Mouse (Mus musculus) embryonic facial prominence, embryonic 12.5 days (tissue): Measurements from ENCODE around the gene Agxt2. TPM values are rescaled to one million over a fixed set of nuclear protein-coding genes. Genes with fewer than 3 reads are reported as not detected.

Source experiments
- ATAC-seq: fragments of 200-750 bp; cut with Nextera tagmentation; 2 replicates; pipeline ENCODE4 v1.8.0; 2017; ENCODE audit not compliant: insufficient number of reproducible peaks, insufficient read depth, low FRiP score, low TSS enrichment
- H3K27ac ChIP-seq: fragments of 300-500 bp; sonication (generic); 2 replicates; pipeline ENCODE4 v1.5.1; 2016; ENCODE audit warnings: mild to moderate bottlenecking
- H3K27me3 ChIP-seq: fragments of 300-500 bp; sonication (generic); 2 replicates; pipeline ENCODE4 v1.6.1; 2016; ENCODE audit warnings: mild to moderate bottlenecking, moderate library complexity
- H3K36me3 ChIP-seq: fragments of 300-500 bp; sonication (generic); 2 replicates; pipeline ENCODE4 v1.6.1; 2016; ENCODE audit warnings: mild to moderate bottlenecking
- H3K4me1 ChIP-seq: fragments of 300-500 bp; sonication (generic); 2 replicates; pipeline ENCODE4 v1.6.1; 2016
- H3K4me2 ChIP-seq: fragments of 300-500 bp; sonication (generic); replicated peaks from 2 replicates; pipeline ENCODE4 v1.6.1; 2016; ENCODE audit warnings: mild to moderate bottlenecking, moderate library complexity
- H3K4me3 ChIP-seq: fragments of 300-500 bp; sonication (generic); 2 replicates; pipeline ENCODE4 v1.5.1; 2016; ENCODE audit warnings: mild to moderate bottlenecking
- H3K9ac ChIP-seq: fragments of 300-500 bp; sonication (generic); 2 replicates; pipeline ENCODE4 v1.6.1; 2016; ENCODE audit warnings: mild to moderate bottlenecking, moderate library complexity
- H3K9me3 ChIP-seq: fragments of 300-500 bp; sonication (generic); 2 replicates; pipeline ENCODE4 v1.6.1; 2016; ENCODE audit warnings: mild to moderate bottlenecking, moderate library complexity
- WGBS: fragments of 180-500 bp; shearing (Covaris S2); methylation state at CpG from one replicate; pipeline ENCODE4 v1.1.7; 2016; 5-methylcytosine and 5-hydroxymethylcytosine counted together
- polyA plus RNA-seq: library from polyadenylated mRNA; unstranded; fragments of >200 nt; fragmentation: Nextera tagmentation; extraction: Ambion mirVana; gene quantifications from 2 replicates; pipeline ENCODE4 v1.2.1, GENCODE M21; 2016

Gene Agxt2
- polyA plus RNA-seq, 1 experiment from 2014 or later: not detected

DNA sequence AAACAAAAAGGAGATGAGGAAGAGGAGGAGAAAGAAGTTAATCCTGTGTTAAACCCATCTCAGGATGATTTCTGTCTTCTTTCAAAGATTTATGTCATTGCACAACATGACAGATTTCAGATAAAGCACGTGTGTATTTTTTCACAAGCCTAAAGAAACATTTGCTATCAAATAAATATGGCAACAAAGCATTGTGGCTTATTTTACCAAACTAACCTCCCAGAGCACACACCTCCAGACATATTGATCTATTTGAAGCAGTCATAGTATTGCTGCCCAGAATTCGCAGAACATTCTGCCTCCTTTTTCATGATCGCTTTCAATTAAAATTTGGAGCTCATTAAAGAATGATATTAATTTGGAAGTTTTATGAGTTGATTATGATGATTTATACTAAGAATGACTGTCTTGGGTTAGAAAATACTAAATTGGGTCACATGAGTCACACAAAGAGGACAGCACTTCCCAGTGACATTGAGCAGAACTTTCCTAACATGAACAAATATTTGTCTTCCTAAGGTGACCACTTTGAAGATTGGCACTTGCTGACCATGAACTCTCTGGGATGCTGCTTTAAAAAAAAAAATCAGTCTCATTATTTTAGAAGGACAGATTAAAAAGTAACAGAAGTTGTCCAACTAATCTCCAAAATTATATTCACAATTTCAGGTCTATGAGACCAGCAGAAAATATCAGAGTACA is 21.6 kb downstream of the Agxt2 start:
- H3K4me2 ChIP-seq: no peak overlapping the region
- H3K27me3 ChIP-seq: no peaks in the 10 kb centered on the region
- H3K9ac ChIP-seq: no peak overlapping the region
- H3K4me1 ChIP-seq: no peaks in the 10 kb centered on the region
- no peaks in the 10 kb centered on the region for H3K36me3 ChIP-seq
- no peak overlapping the region for H3K4me3 ChIP-seq
- H3K9me3 ChIP-seq: no peaks in the 10 kb centered on the region
- 90% methylated on average over 3 of the region's 3 CpGs for WGBS
- no peak for ATAC-seq
- H3K27ac ChIP-seq: no peak overlapping the region

GRCm38 (mm10) chr15:10387263-10387662 is 28.9 kb downstream of the Agxt2 start:
- WGBS: 71% methylated on average over 2 of the region's 2 CpGs
- ATAC-seq: no peak
- Histone ChIP-seq H3K27me3 (no peaks in the 10 kb centered on the region), H3K9ac (no peak overlapping the region), H3K27ac (no peak overlapping the region), H3K4me3 (no peak overlapping the region), H3K36me3 (no peaks in the 10 kb centered on the region), H3K9me3 (no peaks in the 10 kb centered on the region), H3K4me2 (no peak overlapping the region), H3K4me1 (no peaks in the 10 kb centered on the region)

- 58% methylated on average over 2 of the region's 2 CpGs for WGBS
These were observed 41.5 kb downstream of the Agxt2 start for GRCm38 (mm10) chr15:10399795-10400194.

DNA sequence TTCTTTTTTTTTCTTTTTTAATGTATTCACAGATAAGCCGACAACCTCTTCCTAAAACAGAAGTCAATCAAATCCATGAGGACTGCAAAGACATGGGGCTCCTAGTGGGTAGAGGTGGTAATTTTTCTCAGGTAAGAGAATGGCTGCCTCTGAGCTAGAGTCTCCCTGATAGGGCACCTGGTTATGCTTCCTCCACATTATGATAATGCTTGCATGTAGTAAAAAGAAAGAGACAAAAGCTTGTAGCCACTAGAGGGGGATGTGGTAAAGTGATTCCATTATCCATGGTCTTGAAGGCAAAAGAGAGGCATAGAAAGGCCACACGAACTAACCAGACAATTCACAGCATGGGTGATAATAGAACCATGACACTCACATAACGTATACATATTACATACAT is 42.1 kb downstream of the Agxt2 start:
- H3K4me2 ChIP-seq: no peak overlapping the region
- no peaks in the 10 kb centered on the region for H3K27me3 ChIP-seq
- no peak overlapping the region for H3K9ac ChIP-seq
- no peak overlapping the region for H3K4me3 ChIP-seq
- H3K4me1 ChIP-seq: no peaks in the 10 kb centered on the region; the same call in 1 of the 2 replicates
- no peaks in the 10 kb centered on the region for H3K36me3 ChIP-seq
- no peak for ATAC-seq
- WGBS: 56% methylated on average over 3 of the region's 3 CpGs
- H3K27ac ChIP-seq: no peak overlapping the region
- no peaks in the 10 kb centered on the region for H3K9me3 ChIP-seq

More at GRCm38 (mm10) chr15:10399795-10400194, 41.5 kb downstream of the Agxt2 start:
- Histone ChIP-seq H3K4me1 (no peaks in the 10 kb centered on the region; the same call in 1 of the 2 replicates), H3K27ac (no peak overlapping the region), H3K36me3 (no peaks in the 10 kb centered on the region), H3K9me3 (no peaks in the 10 kb centered on the region), H3K9ac (no peak overlapping the region), H3K4me3 (no peak overlapping the region), H3K4me2 (no peak overlapping the region), H3K27me3 (no peaks in the 10 kb centered on the region)
- no peak for ATAC-seq

GRCm38 (mm10) chr15:10409842-10410241 is 51.5 kb downstream of the Agxt2 start:
- H3K4me3 ChIP-seq: no peak overlapping the region
- H3K36me3 ChIP-seq: no peaks in the 10 kb centered on the region
- H3K27me3 ChIP-seq: no peaks in the 10 kb centered on the region
- 82% methylated on average over 3 of the region's 3 CpGs for WGBS
- no peak overlapping the region for H3K27ac ChIP-seq
- ATAC-seq: no peak
- no peak overlapping the region for H3K9ac ChIP-seq
- no peaks in the 10 kb centered on the region for H3K4me1 ChIP-seq
- H3K9me3 ChIP-seq: no peaks in the 10 kb centered on the region
- H3K4me2 ChIP-seq: no peak overlapping the region

DNA sequence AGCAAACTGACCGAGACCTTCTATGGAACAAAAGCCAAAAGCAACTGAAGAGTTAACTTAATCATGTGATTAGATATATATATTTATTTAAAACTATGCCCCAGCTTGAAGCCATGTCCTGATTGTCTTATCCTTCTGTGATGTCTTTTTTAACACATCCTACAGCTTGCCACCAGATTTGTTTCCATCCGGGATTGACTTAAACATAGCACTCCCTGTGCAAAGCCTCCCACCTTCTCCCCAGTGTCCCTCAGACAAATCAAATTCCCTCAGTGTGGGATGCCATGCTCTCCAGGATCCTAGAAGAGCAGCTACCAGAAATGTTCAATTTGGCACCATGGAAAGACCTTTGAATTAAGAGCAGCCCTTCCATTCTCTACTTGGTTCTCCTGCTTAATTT is 52.5 kb downstream of the Agxt2 start:
- WGBS: 83% methylated on average over 2 of the region's 2 CpGs
- Histone ChIP-seq H3K4me3 (no peak overlapping the region), H3K9me3 (no peaks in the 10 kb centered on the region), H3K27ac (no peak overlapping the region), H3K27me3 (no peaks in the 10 kb centered on the region), H3K4me2 (no peak overlapping the region), H3K36me3 (no peaks in the 10 kb centered on the region), H3K4me1 (no peaks in the 10 kb centered on the region), H3K9ac (no peak overlapping the region)
- ATAC-seq: no peak

DNA sequence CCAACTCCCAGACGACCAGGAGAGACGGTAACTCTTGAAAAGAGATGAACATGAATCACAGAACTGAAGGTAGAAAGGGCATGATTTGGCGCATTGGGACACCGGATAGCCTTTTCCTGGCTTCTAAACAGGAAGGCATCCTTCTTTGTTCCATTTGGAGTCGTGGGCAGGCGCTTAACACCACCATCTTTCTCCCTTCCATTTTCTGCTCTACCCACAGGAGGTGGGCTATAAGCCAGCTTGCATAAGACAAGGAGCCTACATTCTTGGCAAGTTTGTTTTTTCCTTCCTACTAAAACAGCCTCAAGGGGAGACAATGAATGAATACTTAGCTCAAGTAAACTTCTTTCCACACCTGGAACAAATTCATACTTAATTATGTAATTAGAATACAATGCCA is 55.3 kb downstream of the Agxt2 start:
- Histone ChIP-seq H3K36me3 (no peaks in the 10 kb centered on the region), H3K4me3 (no peak overlapping the region), H3K4me2 (no peak overlapping the region), H3K4me1 (no peaks in the 10 kb centered on the region), H3K27me3 (no peaks in the 10 kb centered on the region), H3K9me3 (no peaks in the 10 kb centered on the region), H3K9ac (no peak overlapping the region), H3K27ac (no peak overlapping the region)
- ATAC-seq: no peak
- WGBS: 90% methylated on average over 6 of the region's 6 CpGs

- no peak overlapping the region for H3K4me3 ChIP-seq
- WGBS: 30% methylated on average over 7 of the region's 7 CpGs
- H3K27ac ChIP-seq: no peak overlapping the region
- no peaks in the 10 kb centered on the region for H3K36me3 ChIP-seq
- H3K27me3 ChIP-seq: no peaks in the 10 kb centered on the region
- H3K4me1 ChIP-seq: no peaks in the 10 kb centered on the region
- no peak for ATAC-seq
- H3K4me2 ChIP-seq: no peak overlapping the region
- H3K9me3 ChIP-seq: no peaks in the 10 kb centered on the region
- no peak overlapping the region for H3K9ac ChIP-seq
These were observed 62.9 kb downstream of the Agxt2 start for GRCm38 (mm10) chr15:10421138-10421784.

- no peak for ATAC-seq
These were observed 63.4 kb downstream of the Agxt2 start for GRCm38 (mm10) chr15:10421785-10422144.

GRCm38 (mm10) chr15:10426124-10426523 is 67.8 kb downstream of the Agxt2 start:
- no peaks in the 10 kb centered on the region for H3K4me1 ChIP-seq
- no peak overlapping the region for H3K27ac ChIP-seq
- H3K36me3 ChIP-seq: no peaks in the 10 kb centered on the region
- ATAC-seq: no peak
- H3K9me3 ChIP-seq: no peaks in the 10 kb centered on the region
- no peak overlapping the region for H3K9ac ChIP-seq
- WGBS: 94% methylated on average over 6 of the region's 6 CpGs
- no peak overlapping the region for H3K4me2 ChIP-seq
- no peaks in the 10 kb centered on the region for H3K27me3 ChIP-seq
- H3K4me3 ChIP-seq: no peak overlapping the region

More at GRCm38 (mm10) chr15:10421785-10422144, 63.4 kb downstream of the Agxt2 start:
- Histone ChIP-seq H3K4me2 (no peak overlapping the region), H3K4me1 (no peaks in the 10 kb centered on the region), H3K9me3 (no peaks in the 10 kb centered on the region), H3K9ac (no peak overlapping the region), H3K27me3 (no peaks in the 10 kb centered on the region), H3K27ac (no peak overlapping the region), H3K36me3 (no peaks in the 10 kb centered on the region), H3K4me3 (no peak overlapping the region)
- 58% methylated on average over 1 of the region's 1 CpGs for WGBS

DNA sequence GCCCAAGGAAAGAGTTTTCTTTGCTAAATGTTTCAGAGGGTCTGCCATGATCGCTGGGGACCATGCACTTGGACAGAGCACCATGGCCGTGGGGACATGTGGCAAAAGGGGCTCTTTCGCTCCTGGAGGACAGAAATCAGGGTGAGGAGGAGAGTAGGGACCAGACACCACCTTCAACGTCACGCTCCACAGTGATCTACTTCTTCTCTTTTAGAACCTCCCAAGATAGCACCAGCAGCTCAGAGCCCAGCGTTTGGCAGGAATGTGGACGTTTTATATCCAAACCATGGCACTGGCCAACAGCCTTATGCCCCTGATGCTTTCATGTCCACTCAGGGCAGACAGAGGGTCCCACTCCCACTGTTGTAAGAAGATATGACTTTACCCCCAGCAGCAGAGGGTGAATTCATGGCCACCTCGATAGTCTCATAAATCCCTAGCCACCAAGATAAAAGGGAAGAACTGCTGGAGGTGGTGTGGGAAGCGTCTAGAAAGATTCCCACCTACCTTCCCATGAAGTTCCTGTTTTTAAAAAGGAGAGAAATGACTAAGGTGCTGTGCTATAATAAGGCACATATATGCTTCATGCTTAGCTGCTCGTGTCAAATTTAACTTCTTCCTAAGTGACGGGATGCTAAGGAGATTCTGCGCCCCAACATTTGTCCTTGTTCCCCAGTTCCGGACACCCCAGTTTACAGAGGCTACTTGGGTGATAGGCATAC is 68.4 kb downstream of the Agxt2 start:
- WGBS: 90% methylated on average over 13 of the region's 13 CpGs
- ATAC-seq: no peak
- Histone ChIP-seq H3K4me2 (no peak overlapping the region), H3K4me1 (no peaks in the 10 kb centered on the region), H3K9ac (no peak overlapping the region), H3K36me3 (no peaks in the 10 kb centered on the region), H3K27me3 (no peaks in the 10 kb centered on the region), H3K9me3 (no peaks in the 10 kb centered on the region), H3K27ac (no peak overlapping the region), H3K4me3 (no peak overlapping the region)

GRCm38 (mm10) chr15:10436893-10437292 is 78.6 kb downstream of the Agxt2 start:
- Histone ChIP-seq H3K4me2 (no peak overlapping the region), H3K9ac (no peak overlapping the region), H3K4me1 (no peaks in the 10 kb centered on the region), H3K9me3 (no peaks in the 10 kb centered on the region), H3K27me3 (no peaks in the 10 kb centered on the region), H3K4me3 (no peak overlapping the region), H3K27ac (no peak overlapping the region), H3K36me3 (peaks cover 5% of the 10 kb centered on the region; the same call in 1 of the 2 replicates)
- WGBS: 89% methylated on average over 1 of the region's 1 CpGs
- no peak for ATAC-seq
